Mouse (Mus musculus): Measurements from ENCODE around the gene Mfsd12.
A peak's percentile ranks its signal among the peaks of the same experiment; 100 is the strongest.

The Mfsd12 gene

DNA sequence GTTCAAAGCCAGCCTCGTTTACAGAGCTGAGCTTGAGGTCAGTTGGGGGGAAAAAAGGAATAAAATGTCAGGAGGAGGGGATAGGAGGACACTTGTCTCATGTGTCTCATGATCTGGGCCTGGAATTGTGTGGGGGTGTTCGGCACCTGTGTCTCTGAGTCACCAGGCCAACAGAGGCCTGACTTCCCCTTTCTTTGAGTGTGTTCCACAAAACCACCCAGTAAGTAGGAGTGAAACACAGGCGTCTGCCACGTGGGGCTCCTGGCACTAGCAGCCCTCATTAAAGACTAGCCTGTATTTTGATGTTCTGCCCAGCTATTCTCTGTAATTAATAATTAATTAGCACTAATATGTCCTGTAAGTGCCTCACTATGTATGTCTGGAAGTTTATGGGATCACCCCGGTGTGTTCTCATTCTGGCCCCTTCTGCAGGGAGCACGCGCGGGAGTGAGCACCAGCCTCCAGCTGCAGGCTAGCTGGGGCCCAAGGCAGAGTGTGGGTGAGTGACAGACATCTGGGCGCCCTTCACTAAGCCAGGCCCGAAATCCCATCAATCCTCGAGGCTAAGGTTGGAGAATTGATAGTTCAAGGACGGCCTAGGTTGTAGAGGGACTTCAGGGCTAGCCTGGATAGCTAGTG lies 820 bp upstream of the Mfsd12 start:
- DNase-seq (ENCODE audit: low spot score) = no peak

GRCm38 (mm10) chr10:81358209-81358608 lies 918 bp downstream of the Mfsd12 start:
- DNase-seq (ENCODE audit: low spot score) = no peak

GRCm38 (mm10) chr10:81358841-81359240 lies 1.6 kb downstream of the Mfsd12 start:
- no peak for DNase-seq (ENCODE audit: low spot score)

- no peak for DNase-seq (ENCODE audit: low spot score)
Measured at GRCm38 (mm10) chr10:81360721-81361120, 3.4 kb downstream of the Mfsd12 start.

DNA sequence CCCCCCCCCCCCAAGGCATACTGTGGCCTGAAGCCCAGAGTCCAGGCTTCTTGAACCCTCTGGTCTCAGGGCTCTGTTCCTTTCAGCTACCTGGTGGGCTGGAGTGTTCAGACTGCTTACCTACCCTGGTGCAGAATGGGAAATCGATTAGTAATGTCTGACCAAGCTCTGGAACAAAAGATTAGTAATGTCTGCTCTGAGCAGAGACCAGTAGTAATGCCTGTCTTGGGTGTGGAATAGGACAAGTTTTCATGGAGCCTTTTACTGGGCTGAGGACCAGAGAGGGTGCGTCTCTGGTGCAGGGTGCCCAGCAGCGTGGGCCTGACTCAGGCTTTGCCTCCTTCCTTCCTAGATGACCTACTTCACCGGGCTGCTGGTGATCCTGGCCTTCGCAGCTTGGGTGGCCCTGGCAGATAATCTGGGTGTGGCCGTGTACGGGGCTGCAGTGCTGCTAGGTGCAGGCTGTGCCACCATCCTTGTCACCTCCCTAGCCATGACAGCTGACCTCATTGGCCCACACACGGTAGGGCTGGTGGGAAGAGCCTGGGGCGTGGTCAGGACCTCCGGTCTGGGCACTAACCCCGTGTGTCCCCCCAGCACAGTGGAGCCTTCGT lies 5.2 kb downstream of the Mfsd12 start:
- no peak for DNase-seq (ENCODE audit: low spot score)

GRCm38 (mm10) chr10:81363436-81364346 lies 6.4 kb downstream of the Mfsd12 start:
- DNase-seq (ENCODE audit: low spot score) = no peak

GRCm38 (mm10) chr10:81364666-81365065 lies 7.4 kb downstream of the Mfsd12 start:
- DNase-seq (ENCODE audit: low spot score) = no peak

- DNase-seq (ENCODE audit: low spot score) = no peak
Measured at GRCm38 (mm10) chr10:81365073-81365472, 7.8 kb downstream of the Mfsd12 start.

DNA sequence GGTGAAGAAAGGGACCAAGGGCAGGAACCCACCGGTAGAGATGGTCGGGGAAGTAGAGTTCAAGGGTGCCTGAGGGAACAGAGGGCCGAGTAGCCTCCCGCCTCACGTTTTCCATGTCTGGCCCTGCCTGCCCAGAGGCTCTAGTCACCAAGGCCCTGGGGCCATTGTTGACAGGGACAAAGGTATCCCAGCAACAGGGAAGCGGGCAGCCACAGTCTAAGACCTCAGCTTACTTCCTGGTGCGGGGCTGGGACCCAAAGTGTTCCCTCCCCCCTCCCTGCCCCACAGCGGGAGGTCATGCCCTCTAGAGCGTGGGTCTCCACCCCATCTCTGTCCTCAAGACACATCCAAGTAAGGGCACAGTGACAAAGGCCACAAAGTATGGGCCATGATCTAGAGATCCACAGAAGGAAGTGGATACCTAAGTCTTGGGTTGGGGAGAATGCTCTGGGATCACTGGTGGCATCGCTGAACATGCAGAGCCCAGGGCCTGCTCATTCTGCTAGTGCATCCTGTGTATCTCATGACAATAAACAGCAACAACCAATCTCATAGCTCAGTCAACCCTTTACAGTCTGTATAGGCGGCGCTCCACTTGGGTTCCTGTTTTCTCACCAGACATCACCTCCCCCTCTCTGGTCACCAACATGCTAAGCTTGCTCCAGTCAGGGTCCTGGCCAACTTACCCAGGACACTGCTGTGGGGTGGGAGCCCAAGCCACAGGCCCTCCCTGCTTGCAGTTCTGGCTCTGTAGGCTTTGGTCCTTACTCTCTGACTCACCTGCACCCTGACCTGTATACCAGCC lies 8.6 kb downstream of the Mfsd12 start, which contains the start of gene 4930404N11Rik:
Gene 4930404N11Rik, minus strand, starts transcription at position 145 of the 805 bp plus-strand sequence.
- DNase-seq (ENCODE audit: low spot score) = no peak

GRCm38 (mm10) chr10:81366477-81367206 lies 9.4 kb downstream of the Mfsd12 start:
- no peak for DNase-seq (ENCODE audit: low spot score)

DNA sequence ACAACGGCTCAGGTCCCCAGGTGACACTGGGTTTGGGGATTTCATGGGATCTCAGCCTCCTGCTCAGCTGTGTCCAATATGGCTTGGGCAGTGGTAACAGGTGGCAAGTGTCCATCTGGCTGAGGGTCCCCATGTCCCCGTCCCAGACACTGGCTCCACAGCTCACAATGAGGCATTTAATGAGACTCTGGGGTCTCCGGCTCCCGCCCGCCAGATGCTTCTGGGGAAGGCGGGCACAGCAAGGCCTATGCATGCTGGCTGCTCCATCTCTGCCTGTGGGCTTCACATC lies 9.9 kb downstream of the Mfsd12 start:
- no peak for DNase-seq (ENCODE audit: low spot score)

DNA sequence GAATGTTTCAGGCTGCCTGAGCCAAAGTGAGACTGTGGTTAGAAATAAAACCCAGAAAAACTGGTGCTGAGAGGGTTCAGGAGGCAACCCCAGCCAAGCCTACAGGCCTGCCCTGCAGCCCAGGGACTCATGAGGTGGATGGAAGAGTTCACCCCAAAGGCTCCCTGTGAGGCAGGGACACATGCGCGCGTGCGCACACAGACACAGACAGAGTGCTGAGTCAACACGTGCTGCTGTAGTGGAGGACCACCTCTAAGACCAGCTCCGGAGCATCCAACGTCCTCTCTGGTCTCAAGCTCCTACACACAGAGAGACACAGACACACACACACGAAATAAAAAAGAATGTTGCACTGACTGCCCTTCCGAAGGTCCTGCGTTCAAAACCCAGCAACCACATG lies 18.0 kb downstream of the Mfsd12 start:
- no peak for DNase-seq (ENCODE audit: low spot score)

- DNase-seq (ENCODE audit: low spot score) = no peak
Measured at GRCm38 (mm10) chr10:81376561-81377361, 19.5 kb downstream of the Mfsd12 start.

GRCm38 (mm10) chr10:81377362-81377664 lies 20.0 kb downstream of the Mfsd12 start:
- DNase-seq (ENCODE audit: low spot score) = no peak

GRCm38 (mm10) chr10:81377793-81378552 lies 20.7 kb downstream of the Mfsd12 start, which contains the start of gene Fzr1:
Fzr1 (minus strand) TSS chr10:81378516.
- DNase-seq (ENCODE audit: low spot score) = no peak

DNA sequence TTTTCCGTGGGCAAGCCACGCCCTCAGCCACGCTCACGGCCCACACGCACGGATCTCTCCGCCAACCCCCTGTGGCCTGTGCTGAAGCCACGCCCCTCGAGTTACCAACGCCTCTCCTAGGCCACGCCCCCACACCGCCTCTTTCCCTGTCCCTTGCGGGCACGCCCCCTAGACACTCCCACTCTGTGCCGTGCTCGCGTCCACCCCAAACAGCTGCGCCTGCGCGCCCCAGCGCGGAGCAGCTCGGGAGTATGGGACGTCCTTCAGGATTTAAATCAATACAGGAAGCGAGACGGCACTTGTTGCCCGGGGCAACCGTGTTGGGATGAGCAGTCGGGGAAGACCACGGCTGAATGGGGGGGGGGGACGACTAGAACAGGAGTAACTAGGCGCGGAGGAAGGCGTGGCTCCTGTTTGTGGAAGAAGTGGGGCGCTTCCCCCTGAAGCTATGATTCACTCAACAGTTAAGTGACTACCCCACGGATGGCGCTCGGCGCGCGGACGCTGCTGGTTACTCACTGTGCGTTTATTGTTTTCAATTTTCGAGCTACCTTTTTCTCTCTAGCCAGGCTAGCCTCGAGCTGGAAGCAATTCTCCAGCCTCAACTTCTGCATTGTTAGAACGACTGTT lies 21.4 kb downstream of the Mfsd12 start:
- DNase-seq (ENCODE audit: low spot score) = peak; percentile 100

DNA sequence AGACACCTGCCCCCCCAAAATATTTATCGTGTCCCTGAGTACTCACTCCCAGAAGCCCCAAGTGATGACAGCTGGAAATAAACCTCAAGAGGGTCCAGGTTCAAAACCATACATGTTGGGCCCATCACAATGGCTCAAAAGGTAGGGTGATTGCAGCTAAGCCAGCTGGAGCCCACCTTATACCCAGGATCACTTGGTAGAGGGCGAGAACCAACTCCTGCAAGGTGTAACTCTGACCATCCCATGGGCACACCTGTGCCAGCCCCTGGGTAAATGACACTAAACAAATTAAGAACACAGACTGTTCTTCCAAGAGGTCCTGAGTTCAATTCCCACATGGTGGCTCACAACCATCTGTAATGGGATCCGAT lies 21.9 kb downstream of the Mfsd12 start:
- no peak for DNase-seq (ENCODE audit: low spot score)

DNA sequence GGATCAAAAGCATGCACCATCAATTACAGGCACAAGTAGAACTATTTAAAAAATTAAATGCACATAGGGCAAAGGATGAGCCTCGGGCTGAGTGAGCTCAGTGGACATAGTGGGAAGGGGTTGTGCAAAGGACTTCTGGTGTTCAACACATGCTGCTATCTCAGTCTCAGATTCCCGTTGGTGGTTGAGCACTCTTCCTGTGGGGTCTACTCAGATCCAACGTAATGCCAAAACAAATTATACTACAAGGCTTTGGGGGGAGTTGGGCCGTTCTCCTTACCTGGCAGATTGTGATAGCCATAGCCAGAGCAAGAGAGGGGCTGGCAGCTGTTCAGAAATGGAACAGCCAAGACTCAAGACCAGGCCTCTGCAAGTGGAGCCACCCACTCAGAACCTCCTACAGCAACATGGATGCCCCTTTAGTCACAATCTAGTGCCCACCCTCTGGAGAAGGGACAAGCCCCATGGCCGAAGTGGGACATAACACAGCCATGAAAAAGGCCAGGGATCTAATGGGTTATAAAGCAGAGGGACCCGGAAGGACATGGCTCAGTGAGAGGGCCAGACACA lies 22.6 kb downstream of the Mfsd12 start:
- DNase-seq (ENCODE audit: low spot score) = no peak

- no peak for DNase-seq (ENCODE audit: low spot score)
Measured at GRCm38 (mm10) chr10:81382039-81382438, 24.7 kb downstream of the Mfsd12 start.

Measured in ovary, postnatal 36 days (tissue).